Mouse (Mus musculus): ENCODE measurements at regions not wholly inside any gene's neighbourhood (a gene's known extent, or its start where the extent isn't known, plus 50 kb on each side); places are given as distances from the start of the nearest gene placed in this dataset.

DNA sequence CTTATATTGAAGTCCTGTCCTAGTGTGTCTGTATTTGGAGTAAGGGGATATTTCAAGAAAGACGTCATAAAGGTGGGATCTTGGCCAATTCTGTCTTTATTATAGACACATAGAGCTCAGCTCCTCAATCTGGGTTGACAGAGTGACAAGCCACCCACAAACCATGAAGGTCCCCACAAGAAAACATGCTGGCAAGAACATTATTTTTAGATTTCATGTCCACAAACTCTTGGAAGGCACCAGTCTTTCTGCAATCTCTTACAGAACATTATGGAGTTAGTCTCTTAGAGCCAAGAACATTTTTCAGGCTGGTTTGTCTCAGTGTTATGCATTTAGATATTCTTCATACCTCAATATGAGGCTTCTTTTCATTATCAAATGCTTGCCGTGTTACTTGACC, 397.0 kb upstream of the Igfbp3 start:
- TF ChIP-seq POLR2A (IDR thresholded peaks at IDR 0.05; ENCODE audit: insufficient read length, low read depth) (no peak), USF1 (IDR thresholded peaks at IDR 0.05; ENCODE audit: low read depth) (no peak), E2F4 (IDR thresholded peaks at IDR 0.05; ENCODE audit: insufficient read depth) (no peak), MAX (IDR thresholded peaks at IDR 0.05; ENCODE audit: low read depth) (no peak), MYOD1 (IDR thresholded peaks at IDR 0.05; ENCODE audit: control insufficient read depth in 1 of 3, insufficient read length in 2 of 3, low read depth in 2 of 3) (no peak), CEBPB (IDR thresholded peaks at IDR 0.05; ENCODE audit: insufficient read depth, poor library complexity, severe bottlenecking) (no peak), MYOG (IDR thresholded peaks at IDR 0.05; ENCODE audit: control insufficient read depth in 1 of 3, insufficient read depth in 1 of 3, insufficient read length in 2 of 3, low read depth in 2 of 3) (no peak), POLR2AphosphoS2 (IDR thresholded peaks at IDR 0.05; ENCODE audit: insufficient read length, low read depth) (no peak)
